Mouse (Mus musculus) heart, adult 2 months (tissue): ENCODE data around the gene Mbnl2.

ENCODE experiments used
- CTCF ChIP-seq: fragments of 200-600 bp; IDR thresholded peaks from 2 replicates; pipeline ENCODE4 v1.8.1; 2022; ENCODE audit warnings: antibody characterized with exemption, mild to moderate bottlenecking, moderate library complexity
- EP300 ChIP-seq: fragments of 200-500 bp; IDR thresholded peaks from 2 replicates; pipeline ENCODE4 v1.6.1; 2011; ENCODE audit warnings: low read depth, low read length, control low read depth; ENCODE audit not compliant: insufficient read depth

DNA sequence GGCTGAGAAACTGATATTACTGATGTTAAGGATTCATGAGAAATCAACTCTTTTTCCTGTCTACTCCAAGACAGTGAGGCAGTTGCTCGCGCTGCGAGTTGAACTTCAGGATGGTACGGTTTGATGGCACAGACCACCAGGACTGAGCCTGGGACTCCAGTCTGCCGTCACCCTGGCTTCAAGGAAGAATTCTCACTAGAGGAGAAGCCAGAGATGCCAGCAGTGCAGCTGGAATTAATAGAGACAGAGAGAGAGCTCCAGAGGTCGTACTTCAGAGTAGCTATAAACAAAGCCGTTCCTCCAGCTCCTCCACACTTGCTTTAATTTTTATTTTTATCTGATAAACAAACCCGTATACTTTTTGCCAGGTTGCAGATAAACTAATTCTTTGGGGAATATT is 102.5 kb downstream of the Mbnl2 start:
- TF ChIP-seq EP300 (no peak), CTCF (no peak)
